Mouse (Mus musculus) testis, adult 2 months (tissue): Measurements from ENCODE around the gene Slc29a3. TPM values are rescaled to one million over a fixed set of nuclear protein-coding genes. Genes with fewer than 3 reads are reported as not detected.

ENCODE experiments used
- H3K27ac ChIP-seq: fragments of 200-500 bp; 2 replicates; pipeline ENCODE4 v1.5.1; 2012; ENCODE audit warnings: low read depth, low read length; ENCODE audit not compliant: control insufficient read depth, insufficient read depth
- H3K27me3 ChIP-seq: fragments of 200-500 bp; 2 replicates; pipeline ENCODE4 v1.6.1; 2012; ENCODE audit warnings: mild to moderate bottlenecking, low read length, moderate library complexity; ENCODE audit not compliant: control insufficient read depth, insufficient read depth
- H3K36me3 ChIP-seq: fragments of 200-500 bp; 2 replicates; pipeline ENCODE4 v1.6.1; 2012; ENCODE audit warnings: mild to moderate bottlenecking, low read length; ENCODE audit not compliant: control insufficient read depth, insufficient read depth
- H3K4me1 ChIP-seq: fragments of 200-500 bp; 2 replicates; pipeline ENCODE4 v1.6.1; 2012; ENCODE audit warnings: low read length; ENCODE audit not compliant: control insufficient read depth, insufficient read depth
- H3K4me3 ChIP-seq: fragments of 200-500 bp; 2 replicates; pipeline ENCODE4 v1.5.1; 2012; ENCODE audit warnings: low read depth, mild to moderate bottlenecking, low read length, moderate library complexity, mixed read lengths; ENCODE audit not compliant: control insufficient read depth
- CTCF ChIP-seq: fragments of 200-500 bp; IDR thresholded peaks from 2 replicates; pipeline ENCODE4 v1.5.1; 2012; ENCODE audit warnings: low read depth, mild to moderate bottlenecking, inconsistent platforms, low read length, moderate library complexity; ENCODE audit not compliant: control insufficient read depth, insufficient read depth, insufficient replicate concordance
- POLR2A ChIP-seq: fragments of 200-500 bp; IDR thresholded peaks from 2 replicates; pipeline ENCODE4 v1.6.1; 2012; ENCODE audit warnings: low read depth, mild to moderate bottlenecking, inconsistent platforms, low read length, moderate library complexity; ENCODE audit not compliant: control insufficient read depth
- polyA plus RNA-seq: library from polyadenylated mRNA; depleted of rRNA; stranded (reverse); fragments of >200 nt; gene quantifications from 2 replicates; pipeline ENCODE4 v1.2.3, GENCODE M21; 2012

Slc29a3 gene
- polyA plus RNA-seq, 1 experiment: 66.3 TPM

DNA sequence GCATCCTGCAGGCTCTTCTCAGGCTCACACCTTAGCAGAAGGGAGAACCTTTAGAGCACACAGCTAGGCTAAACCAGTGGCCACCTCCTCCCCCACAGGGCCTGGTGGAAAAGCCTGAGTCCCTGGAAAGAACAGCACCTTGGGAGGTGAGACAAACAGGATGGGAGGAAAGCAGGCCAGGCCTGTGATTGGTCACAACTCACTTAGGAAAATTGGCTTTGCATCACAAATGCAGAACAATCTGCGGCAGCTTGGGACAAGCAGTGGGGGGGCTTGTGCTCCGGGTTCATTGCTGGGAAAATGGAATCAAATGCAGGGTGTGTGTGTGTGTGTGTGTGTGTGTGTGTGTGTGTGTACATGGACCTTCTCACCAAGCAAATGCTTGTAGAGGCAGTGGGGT, 31.0 kb upstream of the Slc29a3 start:
- no peak overlapping the region for H3K27ac ChIP-seq
- TF ChIP-seq POLR2A (no peak), CTCF (no peak)
- H3K4me3 ChIP-seq: no peak overlapping the region
- peaks cover 7% of the 10 kb centered on the region for H3K4me1 ChIP-seq
- H3K36me3 ChIP-seq: no peaks in the 10 kb centered on the region
- no peaks in the 10 kb centered on the region for H3K27me3 ChIP-seq

- Histone ChIP-seq H3K27ac (no peak overlapping the region), H3K4me1 (peaks cover 7% of the 10 kb centered on the region), H3K27me3 (no peaks in the 10 kb centered on the region), H3K4me3 (no peak overlapping the region; the same call in 1 of the 2 replicates), H3K36me3 (no peaks in the 10 kb centered on the region)
- TF ChIP-seq POLR2A (no peak), CTCF (peak; percentile 98)
Measured at GRCm38 (mm10) chr10:60779628-60780027, 27.0 kb upstream of the Slc29a3 start.

GRCm38 (mm10) chr10:60778542-60778941, 25.9 kb upstream of the Slc29a3 start:
- TF ChIP-seq CTCF (peak; percentile 54), POLR2A (no peak)
- no peaks in the 10 kb centered on the region for H3K27me3 ChIP-seq
- H3K4me1 ChIP-seq: peaks cover 7% of the 10 kb centered on the region
- H3K36me3 ChIP-seq: no peaks in the 10 kb centered on the region
- H3K27ac ChIP-seq: no peak overlapping the region
- no peak overlapping the region for H3K4me3 ChIP-seq

GRCm38 (mm10) chr10:60775473-60775872, 22.9 kb upstream of the Slc29a3 start:
- no peaks in the 10 kb centered on the region for H3K36me3 ChIP-seq
- no peaks in the 10 kb centered on the region for H3K27me3 ChIP-seq
- peaks cover 7% of the 10 kb centered on the region for H3K4me1 ChIP-seq
- no peak overlapping the region for H3K4me3 ChIP-seq
- no peak overlapping the region for H3K27ac ChIP-seq
- TF ChIP-seq CTCF (peak; percentile 23; the same call in 1 of the 2 replicates), POLR2A (no peak)

GRCm38 (mm10) chr10:60774616-60775015, 22.0 kb upstream of the Slc29a3 start:
- Histone ChIP-seq H3K36me3 (no peaks in the 10 kb centered on the region), H3K4me3 (no peak overlapping the region), H3K27me3 (no peaks in the 10 kb centered on the region), H3K4me1 (peaks cover 2% of the 10 kb centered on the region; the same call in 1 of the 2 replicates), H3K27ac (no peak overlapping the region)
- no peak for TF ChIP-seq CTCF
- no peak for TF ChIP-seq POLR2A

GRCm38 (mm10) chr10:60770855-60771254, 18.3 kb upstream of the Slc29a3 start:
- Histone ChIP-seq H3K27me3 (no peaks in the 10 kb centered on the region), H3K36me3 (no peaks in the 10 kb centered on the region), H3K4me1 (no peaks in the 10 kb centered on the region)

DNA sequence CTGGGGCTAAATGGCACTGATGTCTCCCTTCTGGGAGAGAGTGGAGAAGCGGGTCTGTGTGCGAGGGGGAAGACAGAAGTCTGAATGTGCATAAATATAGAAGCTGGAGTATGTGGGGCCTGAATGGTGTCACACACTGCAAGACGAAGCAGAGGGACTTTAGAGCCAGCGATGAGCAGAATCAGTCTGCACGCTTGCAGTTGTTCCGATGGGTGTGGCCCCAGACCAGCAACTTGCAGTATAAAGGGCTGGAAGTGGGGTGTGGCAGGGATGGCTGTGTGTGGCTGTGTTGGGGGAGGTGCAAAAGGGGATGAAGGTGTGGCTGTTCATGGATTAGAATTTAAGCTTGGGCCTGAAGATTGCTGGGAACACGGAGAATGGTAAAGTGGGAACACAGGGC, 16.0 kb upstream of the Slc29a3 start:
- Histone ChIP-seq H3K4me3 (no peak overlapping the region), H3K27ac (no peak overlapping the region), H3K36me3 (no peaks in the 10 kb centered on the region), H3K27me3 (no peaks in the 10 kb centered on the region), H3K4me1 (no peaks in the 10 kb centered on the region)
- no peak for TF ChIP-seq POLR2A
- TF ChIP-seq CTCF: no peak

More at GRCm38 (mm10) chr10:60770855-60771254, 18.3 kb upstream of the Slc29a3 start:
- Histone ChIP-seq H3K27ac (no peak overlapping the region), H3K4me3 (no peak overlapping the region)
- TF ChIP-seq CTCF: no peak

DNA sequence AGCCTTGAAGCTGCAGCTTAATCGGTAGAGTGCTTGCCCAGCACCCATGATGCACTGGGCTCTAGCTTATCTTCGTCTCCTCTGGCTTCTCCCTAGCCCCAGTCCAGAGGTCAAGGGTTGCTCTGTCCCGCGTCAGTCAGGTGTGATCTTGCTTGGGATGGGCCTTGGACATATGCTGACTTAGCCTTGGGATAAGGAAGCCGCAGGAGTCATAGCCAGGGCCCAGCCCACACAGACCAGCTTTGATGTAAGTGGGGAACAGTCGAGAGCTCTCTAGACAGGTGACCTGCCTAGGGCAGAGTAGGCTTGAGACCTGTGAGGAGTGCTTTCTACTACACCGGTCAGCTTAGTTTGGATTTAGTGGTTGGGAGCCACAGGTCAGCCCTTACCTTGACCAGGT, 14.8 kb upstream of the Slc29a3 start:
- H3K27me3 ChIP-seq: no peaks in the 10 kb centered on the region
- H3K4me3 ChIP-seq: no peak overlapping the region
- H3K36me3 ChIP-seq: no peaks in the 10 kb centered on the region
- no peaks in the 10 kb centered on the region for H3K4me1 ChIP-seq
- TF ChIP-seq CTCF (no peak), POLR2A (no peak)
- no peak overlapping the region for H3K27ac ChIP-seq
